Mouse (Mus musculus): ENCODE measurements at regions not wholly inside any gene's neighbourhood (a gene's known extent, or its start where the extent isn't known, plus 50 kb on each side); places are given as distances from the start of the nearest gene placed in this dataset.

DNA sequence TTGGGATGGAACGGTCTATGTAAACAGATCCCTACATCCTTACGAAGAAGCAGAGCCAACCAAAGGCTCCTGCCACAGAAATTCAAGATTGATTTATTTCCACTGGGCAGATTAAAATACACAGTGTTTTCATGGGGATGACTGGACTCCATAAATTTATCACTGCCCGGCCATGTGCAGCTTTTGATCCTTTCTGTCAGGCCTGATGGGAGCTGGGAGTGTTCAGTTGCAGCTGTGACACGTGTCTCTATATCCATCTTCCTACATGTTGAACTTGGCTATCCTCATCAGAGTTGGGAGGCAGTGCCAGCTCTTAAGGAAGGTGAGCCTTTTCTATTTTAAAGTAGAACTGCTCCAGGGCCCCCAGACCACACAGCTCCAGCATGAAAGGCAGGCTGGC, 218.9 kb downstream of the Wdr11 start:
- DNase-seq (ENCODE audit: low spot score in 2 of 2), result no peak

GRCm38 (mm10) chr7:129814149-129814860, 222.6 kb downstream of the Wdr11 start:
- DNase-seq (ENCODE audit: low spot score in 2 of 2), result no peak

DNA sequence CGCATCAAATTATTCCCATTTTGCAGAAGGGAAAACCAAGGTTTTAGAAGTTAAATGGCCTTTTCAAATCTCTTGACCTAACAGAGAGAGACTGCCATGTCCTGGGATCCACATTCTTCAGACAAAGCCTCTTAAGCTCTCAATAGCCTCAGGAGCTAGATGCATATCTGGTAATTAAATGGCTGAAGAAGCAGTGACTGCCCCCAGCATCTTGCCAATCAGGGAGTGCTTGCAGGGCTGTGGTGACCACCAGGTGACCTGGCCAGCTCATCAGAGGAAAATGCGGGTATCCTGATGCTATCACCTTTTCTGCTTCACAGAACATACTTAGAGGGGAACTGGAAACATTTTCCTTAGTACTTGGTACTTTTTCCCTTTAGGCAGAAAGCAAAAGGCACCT, 227.2 kb downstream of the Wdr11 start:
- DNase-seq (ENCODE audit: low spot score in 2 of 2), result no peak

DNA sequence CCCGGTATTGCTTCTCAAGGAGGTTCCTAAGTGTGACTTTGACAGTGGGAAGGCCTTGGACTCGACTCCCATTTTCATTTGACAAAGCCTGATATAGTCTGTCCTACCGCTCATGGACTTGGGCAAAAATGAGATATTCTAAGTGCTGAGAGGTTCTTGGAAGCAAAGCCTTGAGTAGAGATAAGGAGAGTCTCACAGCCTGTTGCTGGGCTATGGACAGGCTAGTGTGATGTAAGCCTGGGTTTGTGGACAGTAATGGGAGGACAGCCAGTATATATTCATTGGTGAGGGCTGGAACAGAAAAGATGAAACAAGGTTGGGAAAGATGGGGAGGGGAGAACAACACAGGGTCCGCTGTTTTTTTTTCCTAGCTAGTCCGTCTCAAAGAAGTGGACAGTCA, 228.0 kb downstream of the Wdr11 start:
- no peak for DNase-seq (ENCODE audit: low spot score in 2 of 2)

DNA sequence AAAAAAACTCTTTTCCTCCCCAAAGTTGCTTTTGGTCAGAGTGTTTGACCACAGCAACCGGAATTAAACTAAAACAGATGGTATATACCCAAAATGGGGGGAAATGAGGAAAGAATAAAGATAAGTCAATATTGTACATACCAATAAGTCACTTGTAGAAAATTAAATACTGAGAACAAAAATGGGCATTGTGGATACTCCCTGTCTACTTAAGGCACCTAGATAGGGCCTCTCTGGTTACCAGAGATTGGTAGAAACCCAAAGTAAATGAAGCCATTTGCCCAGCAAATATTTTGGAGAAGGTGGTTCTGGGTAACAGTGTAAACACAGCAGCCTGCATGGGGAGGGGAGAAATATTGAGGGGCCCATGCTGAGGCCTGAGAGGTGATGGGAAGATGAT, 237.3 kb downstream of the Wdr11 start:
- no peak for DNase-seq (ENCODE audit: low spot score in 2 of 2)

GRCm38 (mm10) chr7:129832830-129833229, 241.2 kb downstream of the Wdr11 start:
- DNase-seq (ENCODE audit: low spot score in 2 of 2), result no peak

DNA sequence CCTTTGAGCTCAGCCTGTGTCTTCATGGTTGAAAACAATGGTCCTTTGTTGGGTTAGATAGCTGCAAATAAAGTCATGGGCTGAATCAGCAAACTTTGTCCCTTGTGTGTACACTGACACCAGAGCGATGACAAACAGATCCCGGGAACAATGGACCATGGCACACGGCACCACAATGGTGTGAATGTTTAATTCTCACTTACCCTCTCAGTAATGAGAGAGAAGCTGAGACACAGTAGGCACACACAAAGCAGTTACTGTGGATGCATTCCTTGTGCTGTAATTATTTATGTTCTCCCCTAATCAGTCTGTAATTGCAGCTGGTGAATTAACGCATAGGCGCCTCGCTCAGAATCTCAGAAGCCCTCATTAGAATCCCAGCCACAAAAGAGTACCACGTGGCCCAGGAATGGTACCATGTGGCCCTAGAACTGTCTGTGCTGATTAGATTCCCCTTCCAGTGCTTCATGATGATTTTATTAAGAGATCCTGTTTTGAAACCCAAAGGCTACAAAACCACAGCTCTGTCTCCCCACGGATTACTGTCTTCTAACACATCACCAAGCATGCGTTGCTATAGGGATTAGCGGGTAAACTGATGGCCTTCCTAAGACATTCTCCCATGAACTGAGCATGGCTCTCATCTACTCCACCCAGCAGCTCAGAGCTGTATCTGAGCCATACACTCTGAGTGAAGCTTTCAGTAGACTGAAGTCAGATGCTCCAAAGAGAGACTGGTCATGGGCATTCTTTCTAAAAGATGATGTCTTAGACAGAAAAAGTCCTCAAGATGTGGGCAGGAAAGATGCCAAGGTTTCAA, 250.8 kb downstream of the Wdr11 start:
- peak; percentile 10 to 39 for DNase-seq (ENCODE audit: low spot score in 2 of 2)

- no peak for DNase-seq (ENCODE audit: low spot score in 2 of 2)
Measured at GRCm38 (mm10) chr7:129847136-129847535, 255.5 kb downstream of the Wdr11 start.

- no peak for DNase-seq (ENCODE audit: low spot score in 2 of 2)
Measured at GRCm38 (mm10) chr7:129853596-129853995, 261.9 kb downstream of the Wdr11 start.

DNA sequence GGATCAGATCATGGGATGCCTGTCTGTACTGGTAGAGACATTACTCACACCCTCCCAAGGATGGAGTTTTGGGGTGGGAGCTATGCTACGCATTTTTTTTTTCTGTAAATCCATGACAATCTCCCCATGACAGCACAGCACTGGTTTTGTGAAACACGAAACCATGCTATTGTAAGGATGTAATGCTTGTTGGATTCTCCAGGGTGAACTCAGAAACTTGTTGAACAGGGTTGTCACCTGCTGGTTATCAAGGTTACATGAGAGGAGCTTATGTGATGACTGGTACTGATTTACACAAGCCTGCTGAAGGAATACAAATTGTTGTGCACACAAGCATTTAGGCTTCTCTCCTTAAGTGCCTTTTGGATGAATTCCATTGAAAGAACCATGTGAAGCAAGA, 263.3 kb downstream of the Wdr11 start:
- no peak for DNase-seq (ENCODE audit: low spot score in 2 of 2)

DNA sequence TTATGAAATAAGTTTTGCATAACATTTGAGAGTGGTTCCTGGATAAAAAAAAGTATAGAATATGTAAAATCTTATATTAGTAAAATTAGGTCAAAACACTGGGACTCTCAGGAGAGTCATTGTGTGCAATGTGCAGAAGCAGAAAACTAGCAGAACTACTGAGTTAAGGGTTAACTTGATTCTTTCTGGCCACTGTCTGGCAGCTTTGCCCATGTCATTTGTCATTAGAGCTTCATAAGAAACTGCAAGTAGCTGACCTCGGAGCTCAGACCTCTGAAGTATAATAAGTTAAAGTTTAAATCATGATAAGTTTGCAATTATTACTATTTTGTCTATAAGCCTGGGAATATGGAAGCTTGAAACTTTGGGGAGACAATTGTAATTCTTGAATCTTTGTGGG, 271.3 kb downstream of the Wdr11 start:
- DNase-seq (ENCODE audit: low spot score in 2 of 2), result no peak

- no peak for DNase-seq (ENCODE audit: low spot score in 2 of 2)
Measured at GRCm38 (mm10) chr7:129865536-129865935, 273.9 kb downstream of the Wdr11 start.

DNA sequence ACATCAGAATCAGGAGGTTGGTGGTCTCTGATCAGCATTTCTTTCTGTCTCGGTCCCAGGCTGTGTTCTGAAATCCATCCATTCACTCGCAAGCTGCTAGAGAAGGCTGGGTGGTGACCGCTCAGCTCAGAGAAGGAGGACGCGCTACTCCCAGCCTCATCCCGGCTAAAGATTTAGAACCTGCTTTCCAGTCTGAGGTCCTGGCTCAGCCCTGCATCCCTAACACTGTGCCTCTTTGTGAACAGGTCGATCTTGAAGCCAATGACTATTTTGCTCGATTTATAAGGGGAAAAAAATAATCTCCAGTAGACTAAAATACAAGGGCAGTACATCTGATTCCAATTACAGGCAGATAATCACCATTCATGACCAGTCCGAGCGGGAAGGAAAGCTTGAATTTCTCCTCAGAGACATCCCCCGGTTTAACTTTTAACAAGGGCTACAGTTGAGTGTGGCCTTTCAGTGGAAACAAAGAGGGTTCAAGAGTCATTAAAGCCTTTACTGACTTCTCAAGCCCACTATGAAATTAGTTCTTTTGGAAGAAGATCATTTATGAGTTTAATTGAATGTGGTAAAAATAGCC, 280.6 kb downstream of the Wdr11 start:
- no peak for DNase-seq (ENCODE audit: low spot score in 2 of 2)

DNA sequence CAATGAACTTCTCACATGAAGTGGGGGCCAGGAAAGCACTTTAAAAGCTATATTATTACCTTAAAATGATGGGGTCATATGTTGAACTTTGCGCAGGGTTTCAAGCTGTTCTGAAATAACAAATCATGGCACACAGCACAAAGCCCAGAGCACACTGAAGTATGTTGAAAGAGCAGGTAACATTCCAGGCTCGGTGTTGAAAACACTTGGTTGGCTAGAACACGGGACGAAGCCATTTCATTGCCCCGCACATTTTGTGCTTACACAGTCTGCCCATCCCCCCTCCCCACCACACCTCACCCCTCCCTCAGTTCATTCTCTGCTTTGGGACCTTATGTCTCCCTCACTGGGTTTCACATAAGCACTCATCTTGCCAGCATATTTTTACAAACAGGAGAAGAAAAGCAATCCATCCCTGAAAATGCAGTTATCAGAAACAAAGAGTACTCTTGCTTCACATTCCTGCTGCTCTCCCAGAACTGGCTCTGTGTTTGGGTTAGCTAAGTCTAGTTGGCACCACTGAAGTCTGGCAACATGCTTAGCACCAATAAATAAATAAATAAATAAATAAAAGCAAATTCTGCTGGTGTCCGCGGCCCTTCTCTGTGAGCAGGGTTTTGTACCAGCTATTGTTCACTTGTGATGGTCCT, 284.7 kb downstream of the Wdr11 start:
- peak in 1 of 2 experiments; percentile 9 for DNase-seq (ENCODE audit: low spot score in 2 of 2)

DNA sequence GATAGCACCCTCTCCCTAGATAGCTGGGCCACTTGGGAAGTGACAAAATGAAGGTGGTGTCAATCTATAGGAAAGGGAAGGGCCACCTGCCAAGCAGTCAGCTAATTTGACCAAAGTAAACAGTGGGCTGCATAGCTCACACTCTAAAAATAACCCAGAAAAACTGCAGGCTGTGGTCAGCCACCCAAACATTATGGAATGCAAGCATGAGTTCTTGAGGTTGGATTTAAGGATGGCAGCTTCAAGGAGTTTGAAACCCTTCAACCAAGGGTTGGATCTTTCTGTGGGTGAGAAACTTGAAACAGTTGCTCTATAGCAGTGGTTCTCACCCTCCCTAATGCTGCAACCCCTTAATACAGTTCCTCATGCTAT, 285.2 kb downstream of the Wdr11 start:
- no peak for DNase-seq (ENCODE audit: low spot score in 2 of 2)

DNA sequence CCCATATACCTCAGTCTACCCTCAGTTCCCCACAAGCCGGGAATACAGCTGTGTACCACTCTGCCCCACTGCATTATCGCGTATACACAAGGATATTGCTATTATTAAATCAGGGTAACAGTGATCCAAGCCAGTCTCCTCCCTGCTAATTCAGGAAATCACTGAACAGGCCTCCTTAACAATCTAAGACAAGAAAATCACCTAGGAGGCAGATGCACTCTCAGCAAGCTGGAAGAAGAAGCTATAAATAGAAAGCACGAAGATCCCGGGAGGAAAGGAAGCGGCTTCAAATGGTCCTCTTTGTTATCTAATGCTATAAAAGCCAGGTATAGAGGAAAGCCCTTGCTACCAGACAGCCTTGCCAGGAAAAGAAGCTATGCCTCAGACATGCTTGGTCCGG, 304.6 kb downstream of the Wdr11 start:
- no peak for DNase-seq (ENCODE audit: low spot score in 2 of 2)

DNA sequence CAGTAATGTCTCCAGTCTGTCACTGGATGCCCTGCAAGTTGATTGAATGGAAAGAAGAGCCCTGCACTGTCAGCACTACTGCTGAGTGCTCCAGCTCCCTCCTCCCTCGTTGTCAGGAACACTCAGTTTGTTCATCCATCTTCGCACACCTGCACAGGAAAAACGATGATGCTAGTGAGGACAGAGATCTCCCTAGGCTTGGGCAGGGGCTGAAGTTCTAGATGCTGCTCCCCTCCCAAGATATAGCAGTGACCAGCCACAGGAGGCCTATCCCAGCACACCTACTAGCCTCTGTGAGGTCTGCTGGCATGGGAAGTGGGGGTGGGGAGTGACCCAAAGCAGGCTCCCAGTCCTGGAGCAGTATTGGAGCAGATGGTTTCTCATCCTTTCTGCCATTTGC, 305.8 kb downstream of the Wdr11 start:
- DNase-seq (ENCODE audit: low spot score in 2 of 2), result no peak

GRCm38 (mm10) chr7:129902256-129902655, 310.6 kb downstream of the Wdr11 start:
- no peak for DNase-seq (ENCODE audit: low spot score in 2 of 2)

- DNase-seq (ENCODE audit: low spot score in 2 of 2), result no peak
Measured at GRCm38 (mm10) chr7:129903126-129903525, 311.5 kb downstream of the Wdr11 start.

DNA sequence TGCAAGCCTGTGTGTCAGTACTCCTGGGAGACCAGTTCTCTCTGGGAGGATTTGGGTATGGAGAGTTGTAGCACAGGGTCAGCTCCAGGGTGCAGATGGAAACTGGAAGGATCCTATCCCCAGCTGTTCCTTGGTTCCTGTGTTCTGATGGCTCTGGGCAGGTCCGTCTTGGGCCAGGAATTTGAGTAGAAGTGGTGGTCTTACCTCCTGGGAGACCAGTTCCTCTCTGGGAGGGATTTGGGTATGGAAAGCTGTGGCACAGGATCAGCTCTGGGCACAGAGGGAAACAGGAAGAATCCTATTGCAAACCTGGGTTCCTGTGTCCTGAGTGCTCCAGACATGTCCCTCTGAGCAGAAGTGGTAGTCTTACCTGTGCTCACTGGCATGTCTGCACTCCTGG, 314.5 kb downstream of the Wdr11 start:
- DNase-seq (ENCODE audit: low spot score in 2 of 2), result no peak

DNA sequence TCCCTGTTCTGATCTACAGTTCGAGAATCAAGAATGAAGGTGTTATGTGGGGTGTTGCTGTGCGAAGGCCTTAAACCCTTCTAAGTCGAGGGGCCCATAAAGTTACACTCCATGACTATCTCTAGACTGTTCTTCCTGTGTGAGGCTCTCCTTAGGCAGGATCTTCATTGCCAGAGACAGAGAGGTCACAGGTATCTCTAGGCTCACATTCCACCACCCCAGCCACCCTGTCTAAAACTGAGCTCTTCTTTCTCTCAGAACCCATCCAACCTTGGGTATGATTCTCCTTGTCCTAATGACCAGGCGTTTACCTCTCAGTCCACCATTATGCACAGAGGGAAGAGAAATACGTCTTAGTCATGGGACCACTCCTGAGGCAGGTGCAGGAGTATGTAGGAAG, 317.2 kb downstream of the Wdr11 start:
- DNase-seq (ENCODE audit: low spot score in 2 of 2), result no peak

- DNase-seq (ENCODE audit: low spot score in 2 of 2), result no peak
Measured at GRCm38 (mm10) chr7:129909730-129910129, 318.1 kb downstream of the Wdr11 start.
